Mouse (Mus musculus): Measurements from ENCODE around the gene Kpna3.

GRCm38 (mm10) chr14:61452481-61452880 lies 12.8 kb upstream of the Kpna3 start:
- no peak for TF ChIP-seq CTCF (IDR thresholded peaks at IDR 0.05; ENCODE audit: low read depth, low read length)
- TF ChIP-seq POLR2A (IDR thresholded peaks at IDR 0.05; ENCODE audit: extremely low read depth, insufficient read depth, low read length), result no peak

Measured in liver, adult 2 months (tissue).